Mouse (Mus musculus) testis, adult 2 months (tissue): ENCODE measurements around the gene Nfyc.

Source experiments
- CTCF ChIP-seq: fragments of 200-500 bp; IDR thresholded peaks from 2 replicates; pipeline ENCODE4 v1.5.1; 2012; ENCODE audit warnings: low read depth, mild to moderate bottlenecking, inconsistent platforms, low read length, moderate library complexity; ENCODE audit not compliant: control insufficient read depth, insufficient read depth, insufficient replicate concordance
- POLR2A ChIP-seq: fragments of 200-500 bp; IDR thresholded peaks from 2 replicates; pipeline ENCODE4 v1.6.1; 2012; ENCODE audit warnings: low read depth, mild to moderate bottlenecking, inconsistent platforms, low read length, moderate library complexity; ENCODE audit not compliant: control insufficient read depth

DNA sequence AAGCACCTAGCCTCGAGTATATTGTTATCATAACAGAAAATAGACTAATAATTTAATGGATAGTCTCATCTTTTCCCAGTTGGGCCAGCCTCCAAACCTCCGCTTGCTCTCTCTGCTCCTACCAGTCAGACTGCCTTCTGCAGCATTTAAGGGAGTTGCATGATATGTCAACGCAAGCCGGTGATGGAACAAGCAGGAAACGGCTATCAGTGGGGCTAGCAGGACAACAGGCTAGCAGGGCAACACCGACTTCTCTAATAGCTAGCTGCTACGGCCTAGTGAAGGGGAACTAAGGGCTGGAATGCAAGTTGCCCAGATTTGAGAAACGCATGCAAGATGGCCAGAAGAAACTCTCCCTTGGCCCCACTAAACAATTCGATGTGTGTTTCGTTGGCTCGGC, 103.5 kb downstream of the Nfyc start:
- TF ChIP-seq POLR2A (no peak), CTCF (no peak)
